Mouse (Mus musculus) limb, embryonic 10.5 days (tissue): ENCODE measurements around the gene Fzr1. TPM values are rescaled to one million over a fixed set of nuclear protein-coding genes. Genes with fewer than 3 reads are reported as not detected.

Experiments
- DNase-seq: peaks from one replicate; pipeline ENCODE4 v3.0.0-alpha.2; 2017; ENCODE audit warnings: low spot score
- H3K27ac ChIP-seq: fragments of 300-500 bp; sonication (generic); 2 replicates; pipeline ENCODE4 v1.5.1; 2016; ENCODE audit warnings: mild to moderate bottlenecking
- H3K27me3 ChIP-seq: fragments of 300-500 bp; sonication (generic); 2 replicates; pipeline ENCODE4 v1.6.1; 2016; ENCODE audit warnings: low read depth, mild to moderate bottlenecking; ENCODE audit not compliant: poor library complexity, severe bottlenecking
- H3K36me3 ChIP-seq: fragments of 300-500 bp; sonication (generic); 2 replicates; pipeline ENCODE4 v1.6.1; 2016; ENCODE audit warnings: mild to moderate bottlenecking, moderate library complexity
- H3K4me1 ChIP-seq: fragments of 300-500 bp; sonication (generic); 2 replicates; pipeline ENCODE4 v1.6.1; 2016
- H3K4me3 ChIP-seq: fragments of 300-500 bp; sonication (generic); 2 replicates; pipeline ENCODE4 v1.5.1; 2016; ENCODE audit warnings: mild to moderate bottlenecking, moderate library complexity
- H3K9me3 ChIP-seq: fragments of 300-500 bp; sonication (generic); replicated peaks from 2 replicates; pipeline ENCODE4 v1.6.1; 2016; ENCODE audit warnings: mild to moderate bottlenecking
- WGBS: fragments of 180-500 bp; shearing (Covaris S2); methylation state at CpG from one replicate; pipeline ENCODE4 v1.1.7; 2016; 5-methylcytosine and 5-hydroxymethylcytosine counted together
- polyA plus RNA-seq: library from polyadenylated mRNA; unstranded; fragments of >200 nt; fragmentation: Nextera tagmentation; extraction: Ambion mirVana; gene quantifications from 2 replicates; pipeline ENCODE4 v1.2.1, GENCODE M21; 2016

Gene Fzr1
- polyA plus RNA-seq, 1 experiment from 2014 or later: 148 TPM

DNA sequence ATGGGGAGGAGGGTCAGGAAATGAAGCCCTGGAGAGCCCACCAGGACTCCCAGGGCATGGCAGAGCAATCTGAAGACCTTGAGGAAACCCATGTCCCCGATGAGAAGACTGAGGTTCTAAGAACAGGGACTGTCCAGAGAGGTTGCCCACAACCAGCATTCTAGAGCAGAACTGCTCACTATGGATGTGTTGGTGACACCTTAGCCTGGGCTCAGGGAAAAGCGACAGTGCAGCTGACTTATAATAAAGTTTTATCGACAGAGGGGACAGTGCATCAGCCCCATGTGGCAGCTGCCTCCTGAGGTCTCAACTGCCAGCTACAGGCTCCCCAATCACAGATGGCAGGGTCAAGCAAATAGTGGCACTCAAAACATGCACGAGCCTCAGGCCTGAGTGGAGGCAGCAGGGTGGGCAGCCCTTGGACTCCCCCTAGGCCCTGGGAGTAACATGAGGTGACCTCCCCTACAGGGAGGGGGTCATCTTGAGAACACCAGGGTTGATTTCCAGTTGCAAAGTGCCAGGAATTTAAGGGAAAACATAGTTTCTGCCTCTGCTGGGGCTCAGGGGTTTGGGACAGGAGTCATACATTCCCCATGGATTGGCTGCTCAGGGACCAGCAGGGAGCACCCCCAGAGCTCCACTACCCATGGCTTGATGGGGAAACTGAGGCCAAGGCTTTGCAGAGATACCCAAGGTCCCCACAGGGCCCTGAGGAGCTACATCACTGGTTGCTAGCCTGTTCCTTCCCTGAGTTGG is 42.9 kb upstream of the Fzr1 start:
- Histone ChIP-seq H3K27ac (no peak overlapping the region), H3K27me3 (peaks cover 59% of the 10 kb centered on the region)
- peak; percentile 25 for DNase-seq

DNA sequence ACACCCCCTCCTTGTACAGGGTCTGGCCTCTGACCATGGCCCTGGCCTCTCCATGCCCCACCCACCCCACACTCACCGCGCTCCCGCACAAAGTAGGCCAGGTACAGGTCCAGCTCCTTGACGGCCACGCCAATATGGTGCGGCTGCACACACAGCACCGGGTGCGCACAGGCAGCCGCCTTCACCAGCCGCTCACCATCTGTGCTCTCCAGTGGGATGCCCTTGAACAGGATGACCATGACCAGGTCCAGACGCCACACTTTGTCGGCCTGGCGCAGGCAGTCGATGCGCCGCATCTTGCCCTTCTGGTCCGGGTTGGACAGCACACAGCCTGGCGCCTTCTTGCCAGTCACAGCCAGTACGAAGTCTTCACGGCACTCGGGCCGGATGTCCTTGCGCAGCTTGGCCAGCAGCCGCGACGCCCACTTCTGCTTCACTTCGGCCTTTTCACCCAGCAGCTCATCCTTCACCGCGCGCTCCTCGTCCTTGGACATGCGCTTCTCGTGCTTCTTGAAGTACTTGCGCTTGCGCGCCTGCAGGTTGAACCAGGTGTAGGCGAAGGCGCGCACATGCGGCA is 42.0 kb upstream of the Fzr1 start:
- H3K4me1 ChIP-seq: peaks cover 62% of the 10 kb centered on the region

More for the DNA sequence above, 42.9 kb upstream of the Fzr1 start:
- Histone ChIP-seq H3K36me3 (peaks cover 8% of the 10 kb centered on the region; the same call in 1 of the 2 replicates), H3K4me3 (no peak overlapping the region), H3K4me1 (peaks cover 62% of the 10 kb centered on the region), H3K9me3 (no peaks in the 10 kb centered on the region)
- WGBS: 78% methylated on average over 4 of the region's 4 CpGs

DNA sequence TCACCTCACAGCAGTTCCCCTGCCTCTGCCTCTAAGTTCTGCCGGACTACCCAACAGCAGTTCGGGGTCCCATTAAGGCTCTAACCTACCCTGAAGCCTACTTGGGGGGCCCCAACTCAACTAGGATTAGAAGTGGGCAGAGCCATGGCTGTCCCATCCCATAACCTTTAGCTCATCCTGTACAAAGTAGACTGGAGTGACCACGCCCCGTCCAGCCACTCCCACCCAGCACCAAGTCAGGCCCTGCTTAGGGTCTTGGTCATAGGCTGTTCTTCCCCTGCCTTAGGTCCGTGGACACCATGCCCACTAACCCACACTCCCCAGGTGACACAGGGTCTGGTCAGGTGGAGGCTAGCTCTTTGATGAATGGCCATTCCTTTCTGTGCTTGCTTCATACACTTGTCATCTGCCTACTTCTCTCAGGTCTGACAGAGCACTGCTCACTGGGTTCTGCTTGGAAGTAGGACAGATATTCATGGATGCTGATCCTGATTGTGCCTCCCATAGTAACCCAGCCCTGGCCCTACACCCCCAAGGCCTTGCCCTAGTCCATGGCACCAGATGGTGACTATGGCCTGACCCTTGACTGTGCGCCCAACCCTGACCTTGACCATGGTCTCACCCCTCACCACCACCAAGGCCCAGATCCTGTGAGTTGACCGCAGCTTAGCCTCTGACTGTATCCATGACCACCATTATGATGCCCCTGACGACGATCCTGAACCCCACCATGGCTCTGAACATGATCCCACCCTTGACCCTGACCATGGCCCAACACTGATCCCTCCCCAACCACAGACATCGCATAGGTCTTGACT is 41.0 kb upstream of the Fzr1 start:
- WGBS: 92% methylated on average over 10 of the region's 10 CpGs
- H3K4me3 ChIP-seq: no peak overlapping the region
- H3K9me3 ChIP-seq: no peaks in the 10 kb centered on the region
- peak; percentile 27 for DNase-seq
- H3K27me3 ChIP-seq: peaks cover 40% of the 10 kb centered on the region
- peak overlapping the region; percentile 42; the same call in 1 of the 2 replicates for H3K27ac ChIP-seq
- peaks cover 62% of the 10 kb centered on the region for H3K4me1 ChIP-seq
- H3K36me3 ChIP-seq: peaks cover 8% of the 10 kb centered on the region; the same call in 1 of the 2 replicates

More for the DNA sequence above, 42.0 kb upstream of the Fzr1 start:
- H3K9me3 ChIP-seq: no peaks in the 10 kb centered on the region
- H3K36me3 ChIP-seq: peaks cover 8% of the 10 kb centered on the region; the same call in 1 of the 2 replicates
- WGBS: 80% methylated on average over 40 of the region's 40 CpGs
- no peak overlapping the region for H3K4me3 ChIP-seq
- no peak overlapping the region for H3K27ac ChIP-seq
- peak; percentile 31 for DNase-seq
- H3K27me3 ChIP-seq: peaks cover 50% of the 10 kb centered on the region

DNA sequence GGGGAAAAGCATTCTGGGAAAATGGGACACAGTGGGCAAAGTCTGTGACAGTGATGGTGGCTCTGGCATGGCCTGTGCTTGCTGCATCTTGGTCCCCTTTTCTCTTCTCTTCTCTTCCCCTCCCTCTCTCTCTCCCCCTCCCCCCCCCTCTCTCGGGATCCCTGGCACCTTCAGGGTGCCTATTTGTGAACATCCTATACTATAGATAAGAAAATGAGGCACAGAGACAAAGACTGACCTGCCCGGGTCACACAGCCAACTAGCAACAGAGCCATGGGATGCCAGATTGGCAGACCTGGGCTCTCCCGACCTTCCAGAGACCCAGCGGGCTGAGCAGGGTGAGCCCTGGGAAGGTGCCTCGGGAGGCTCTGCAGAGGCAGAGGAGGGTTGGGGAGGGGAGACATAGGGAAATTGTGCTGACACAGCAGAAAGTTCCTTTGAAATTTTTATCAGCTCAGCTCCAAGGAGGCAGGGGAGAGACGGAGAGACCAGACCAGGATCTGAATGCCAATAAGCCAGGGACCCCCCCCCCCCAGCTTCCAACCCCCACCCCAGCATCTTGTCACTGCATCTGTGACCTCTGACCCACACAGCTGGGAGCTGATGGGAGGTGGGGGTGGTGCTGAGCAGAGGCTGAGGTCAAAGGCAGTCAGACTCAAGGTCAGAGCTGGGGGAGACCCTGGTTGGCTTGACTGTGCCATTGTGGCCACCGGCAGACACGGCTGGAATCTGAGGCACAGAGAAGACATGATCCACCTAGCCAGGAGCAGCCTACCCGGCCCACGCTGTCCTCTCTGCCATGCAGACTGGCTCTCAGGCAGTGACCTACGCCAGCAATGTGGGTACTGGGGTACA is 40.1 kb upstream of the Fzr1 start:
- peak overlapping the region; percentile 42 for H3K27ac ChIP-seq
- H3K4me1 ChIP-seq: peaks cover 67% of the 10 kb centered on the region
- peaks cover 32% of the 10 kb centered on the region for H3K27me3 ChIP-seq
- WGBS: 43% methylated on average over 11 of the region's 11 CpGs
- no peak for DNase-seq
- peaks cover 8% of the 10 kb centered on the region; the same call in 1 of the 2 replicates for H3K36me3 ChIP-seq
- no peaks in the 10 kb centered on the region for H3K9me3 ChIP-seq
- no peak overlapping the region for H3K4me3 ChIP-seq

DNA sequence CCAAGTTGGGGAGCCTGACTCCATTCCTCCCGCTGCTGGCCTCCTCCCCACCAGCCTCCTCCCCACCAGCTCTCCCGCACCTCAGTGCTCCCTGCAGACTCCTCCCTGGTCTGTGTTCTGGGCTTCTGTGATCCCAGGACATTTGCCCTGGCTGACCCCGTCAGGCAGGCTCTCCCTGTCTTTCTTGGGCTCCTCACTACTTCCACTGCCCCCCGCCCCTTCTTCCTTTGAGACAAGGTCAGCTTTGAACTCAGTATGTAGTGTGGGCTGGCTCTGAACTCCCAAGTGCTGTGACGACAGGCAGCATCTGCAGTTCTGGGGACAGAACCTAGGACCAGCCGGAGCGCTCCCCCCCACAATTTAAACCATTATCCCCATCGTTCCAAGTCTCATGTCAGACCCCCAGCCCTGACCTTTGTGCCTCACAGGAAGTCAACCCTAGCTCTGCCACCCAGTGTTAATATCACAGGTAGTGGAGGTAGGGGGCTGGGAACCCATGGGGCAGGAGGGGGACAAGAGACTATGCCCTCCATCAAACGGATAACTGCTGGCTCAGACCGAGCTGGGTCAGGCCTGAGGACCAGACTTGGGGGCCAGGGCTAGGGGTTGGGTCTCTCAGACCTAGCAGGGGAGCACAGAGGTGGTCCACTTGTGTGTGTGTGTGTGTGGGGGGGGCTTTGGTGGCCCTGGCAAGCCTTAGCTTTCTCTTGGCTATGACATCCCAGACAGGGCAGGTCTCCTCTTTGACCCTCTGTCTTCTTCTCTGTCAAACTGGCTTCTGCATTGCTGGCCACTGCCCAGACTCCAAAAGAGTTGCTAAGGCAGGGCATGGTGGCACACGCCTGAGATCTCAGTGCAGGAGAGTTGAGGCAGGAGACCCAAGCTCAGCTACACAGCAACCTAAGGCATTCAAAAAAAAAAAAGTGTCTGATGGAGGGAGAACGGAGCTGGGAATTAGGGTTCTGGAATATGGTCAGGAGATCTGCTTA is 39.2 kb upstream of the Fzr1 start:
- peaks cover 76% of the 10 kb centered on the region for H3K4me1 ChIP-seq
- H3K27ac ChIP-seq: peak overlapping the region; percentile 89
- peaks cover 26% of the 10 kb centered on the region for H3K27me3 ChIP-seq
- WGBS: 43% methylated on average over 12 of the region's 12 CpGs
- H3K4me3 ChIP-seq: peak overlapping the region; percentile 50
- H3K36me3 ChIP-seq: peaks cover 8% of the 10 kb centered on the region; the same call in 1 of the 2 replicates
- H3K9me3 ChIP-seq: no peaks in the 10 kb centered on the region
- no peak for DNase-seq

DNA sequence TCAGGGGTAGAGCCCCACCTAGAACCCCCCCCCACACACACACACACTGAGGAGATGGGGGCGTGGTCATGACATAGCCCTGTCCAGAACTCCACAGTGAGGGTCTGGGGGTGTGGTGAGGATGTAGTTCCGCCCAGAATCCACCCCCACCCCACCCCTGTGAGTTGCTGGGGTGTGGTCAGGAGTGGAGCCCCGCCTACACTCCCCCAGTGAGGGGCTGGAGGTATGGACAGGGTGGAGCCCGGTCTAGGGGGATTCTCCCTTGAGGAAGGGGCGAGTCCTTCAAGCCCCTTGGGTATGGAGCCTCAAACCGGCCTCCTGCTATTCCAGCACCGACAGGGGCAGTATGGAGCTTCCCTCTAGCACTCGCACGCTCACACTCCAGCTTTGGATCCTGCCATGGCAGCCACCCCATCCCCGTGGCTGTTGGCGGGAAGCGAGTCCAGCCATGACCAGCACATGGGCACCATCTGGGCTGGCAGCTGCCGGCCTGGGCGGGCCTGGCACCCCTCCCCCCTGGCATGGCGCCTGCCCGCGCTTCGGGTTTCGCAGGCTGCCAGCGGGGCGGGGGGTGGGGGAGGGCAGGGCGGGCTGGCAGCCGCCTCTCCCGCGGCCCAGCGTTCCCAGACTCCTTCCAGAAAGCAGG is 38.4 kb upstream of the Fzr1 start:
- Histone ChIP-seq H3K4me3 (peak overlapping the region; percentile 50), H3K36me3 (peaks cover 9% of the 10 kb centered on the region), H3K4me1 (peaks cover 84% of the 10 kb centered on the region), H3K9me3 (no peaks in the 10 kb centered on the region), H3K27ac (peak overlapping the region; percentile 89), H3K27me3 (peaks cover 18% of the 10 kb centered on the region)
- 1% methylated on average over 26 of the region's 26 CpGs for WGBS
- DNase-seq: peak; percentile 83

DNA sequence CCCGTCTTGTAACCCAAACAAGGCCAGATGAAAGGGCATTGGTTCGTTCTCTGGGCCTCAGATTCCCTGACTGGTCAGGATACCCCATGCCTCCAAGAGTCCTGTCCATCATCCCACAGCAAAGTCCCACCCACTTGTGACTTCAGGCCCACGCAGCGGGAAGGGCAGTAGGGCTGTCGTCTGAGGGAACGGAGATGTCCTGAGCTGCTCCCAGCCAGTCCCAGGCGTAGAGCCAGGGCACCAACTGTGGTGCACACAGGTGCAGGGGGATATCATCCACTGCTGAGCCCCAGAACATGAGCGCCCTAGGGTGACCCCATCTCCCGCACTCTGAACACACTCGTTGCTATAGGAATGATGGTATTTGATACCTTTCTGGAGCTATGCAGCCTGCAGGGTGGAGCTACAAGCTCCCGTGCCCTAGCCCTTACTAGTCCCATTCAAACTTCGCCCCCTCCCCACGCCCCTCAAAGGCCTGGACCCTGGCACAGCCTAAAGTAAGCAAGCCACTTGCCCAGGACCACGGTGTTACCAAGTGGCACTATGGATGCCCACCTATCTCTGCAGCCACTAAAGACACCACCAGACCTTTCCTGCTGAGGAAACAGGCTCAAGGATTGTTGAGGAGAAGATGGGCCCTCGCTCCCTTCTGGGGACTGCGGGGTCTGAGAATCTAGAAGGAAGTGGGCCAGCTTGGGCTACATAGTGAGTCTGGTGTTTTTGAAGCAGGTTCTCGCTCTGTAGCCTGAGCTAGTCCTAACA is 37.4 kb upstream of the Fzr1 start:
- WGBS: 68% methylated on average over 17 of the region's 17 CpGs
- no peaks in the 10 kb centered on the region for H3K9me3 ChIP-seq
- H3K4me3 ChIP-seq: no peak overlapping the region
- peaks cover 94% of the 10 kb centered on the region for H3K4me1 ChIP-seq
- peaks cover 11% of the 10 kb centered on the region for H3K36me3 ChIP-seq
- no peak for DNase-seq
- peak overlapping the region; percentile 89 for H3K27ac ChIP-seq
- peaks cover 9% of the 10 kb centered on the region for H3K27me3 ChIP-seq

DNA sequence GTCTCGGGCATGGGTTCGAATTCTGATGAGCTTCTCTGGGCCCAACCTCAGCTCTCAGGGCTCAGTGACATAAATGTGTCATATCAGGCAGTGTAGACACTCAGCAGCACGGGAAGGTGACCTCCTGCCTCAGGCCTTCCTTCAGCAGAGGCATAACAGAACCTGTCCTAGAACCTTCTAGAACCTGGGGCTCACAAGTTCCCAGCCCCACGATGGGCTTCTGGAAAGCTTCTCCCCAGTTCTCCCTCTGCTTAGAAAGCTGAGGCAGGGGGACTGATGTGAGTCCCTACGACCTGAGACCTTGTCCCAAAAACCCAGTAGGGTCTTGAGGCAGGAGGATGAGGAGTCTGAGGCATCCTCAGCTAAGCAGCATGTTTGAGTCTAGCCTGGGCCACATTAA is 36.8 kb upstream of the Fzr1 start:
- WGBS: 84% methylated on average over 5 of the region's 5 CpGs
- Histone ChIP-seq H3K4me3 (0 out of 2 replicates have a peak overlapping the region, but pooled peaks have one; percentile 14), H3K36me3 (peaks cover 7% of the 10 kb centered on the region), H3K27me3 (peaks cover 3% of the 10 kb centered on the region), H3K9me3 (no peaks in the 10 kb centered on the region), H3K27ac (peak overlapping the region; percentile 89), H3K4me1 (peaks cover 99% of the 10 kb centered on the region)
- no peak for DNase-seq

DNA sequence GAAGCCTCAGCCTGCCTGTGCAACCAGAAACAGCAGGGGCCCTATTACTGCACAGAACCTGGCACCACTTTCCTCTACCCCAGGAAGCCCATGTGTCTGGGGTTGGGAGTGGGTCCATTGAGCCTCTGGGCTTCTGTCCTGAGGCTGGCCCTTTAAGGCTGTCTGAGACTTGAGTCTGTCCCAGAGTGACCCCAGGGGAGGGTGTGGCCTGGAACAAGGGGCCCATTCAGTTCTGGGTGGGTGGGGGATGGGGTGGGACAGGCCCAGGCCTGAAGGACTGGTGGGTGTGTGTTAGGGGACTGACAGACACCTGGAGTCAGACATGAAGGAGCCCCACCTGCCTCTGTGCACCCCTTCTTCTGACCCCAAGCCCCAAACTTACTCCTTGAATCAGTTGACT is 36.4 kb upstream of the Fzr1 start:
- Histone ChIP-seq H3K9me3 (no peaks in the 10 kb centered on the region), H3K27ac (peak overlapping the region; percentile 89)

More for the DNA sequence above, 36.4 kb upstream of the Fzr1 start:
- Histone ChIP-seq H3K4me1 (peaks cover 99% of the 10 kb centered on the region), H3K4me3 (peak overlapping the region; percentile 34; the same call in 1 of the 2 replicates), H3K27me3 (no peaks in the 10 kb centered on the region; the same call in 1 of the 2 replicates), H3K36me3 (peaks cover 3% of the 10 kb centered on the region)
- DNase-seq: peak; percentile 58
